Mouse (Mus musculus): Measurements from ENCODE around the gene Doc2b. TPM values are rescaled to one million over a fixed set of nuclear protein-coding genes. Genes with fewer than 3 reads are reported as not detected.
"Not testable (repeated sequence)": the region's sequence is repeated elsewhere in the genome, so short reads cannot be mapped to it uniquely, and the experiment has no call there.

Gene Doc2b
- total and polyA plus RNA-seq, 3 experiments = 9.5 to 23.5 (median 10.6) TPM

DNA sequence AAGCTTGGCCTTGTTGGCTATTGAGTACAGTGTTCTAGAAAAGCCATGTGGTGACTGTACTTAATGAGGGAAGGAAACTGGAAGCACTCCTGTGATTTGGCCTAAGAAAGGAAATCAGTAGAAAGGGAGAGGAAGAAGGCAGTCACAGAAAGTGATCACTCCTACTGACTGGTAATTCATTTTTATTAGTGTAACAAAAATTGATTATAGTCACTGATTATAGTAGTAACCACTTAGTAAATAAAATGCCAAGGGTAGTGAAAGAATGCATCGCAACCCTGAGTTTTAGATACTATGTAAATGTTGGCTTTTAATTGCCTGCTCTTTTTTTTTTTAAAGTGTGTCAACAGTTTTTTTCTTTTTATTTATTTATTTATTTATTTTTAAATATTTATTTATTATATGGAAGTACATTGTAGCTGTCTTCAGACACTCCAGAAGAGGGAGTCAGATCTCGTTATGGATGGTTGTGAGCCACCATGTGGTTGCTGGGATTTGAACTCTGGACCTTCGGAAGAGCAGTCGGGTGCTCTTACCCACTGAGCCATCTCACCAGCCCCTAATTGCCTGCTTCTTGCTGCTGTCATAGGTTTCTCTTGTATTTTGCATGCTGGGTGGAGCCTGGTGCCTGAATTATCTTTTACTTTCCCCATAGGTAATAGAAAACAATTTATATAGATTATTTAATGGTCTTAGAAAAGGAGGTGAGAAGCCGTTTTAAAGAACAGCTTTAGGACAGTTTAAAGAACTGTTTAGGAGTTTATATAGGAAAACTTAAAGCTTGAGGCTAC lies 60.2 kb downstream of the Doc2b start:
- DNase-seq = no peak

DNA sequence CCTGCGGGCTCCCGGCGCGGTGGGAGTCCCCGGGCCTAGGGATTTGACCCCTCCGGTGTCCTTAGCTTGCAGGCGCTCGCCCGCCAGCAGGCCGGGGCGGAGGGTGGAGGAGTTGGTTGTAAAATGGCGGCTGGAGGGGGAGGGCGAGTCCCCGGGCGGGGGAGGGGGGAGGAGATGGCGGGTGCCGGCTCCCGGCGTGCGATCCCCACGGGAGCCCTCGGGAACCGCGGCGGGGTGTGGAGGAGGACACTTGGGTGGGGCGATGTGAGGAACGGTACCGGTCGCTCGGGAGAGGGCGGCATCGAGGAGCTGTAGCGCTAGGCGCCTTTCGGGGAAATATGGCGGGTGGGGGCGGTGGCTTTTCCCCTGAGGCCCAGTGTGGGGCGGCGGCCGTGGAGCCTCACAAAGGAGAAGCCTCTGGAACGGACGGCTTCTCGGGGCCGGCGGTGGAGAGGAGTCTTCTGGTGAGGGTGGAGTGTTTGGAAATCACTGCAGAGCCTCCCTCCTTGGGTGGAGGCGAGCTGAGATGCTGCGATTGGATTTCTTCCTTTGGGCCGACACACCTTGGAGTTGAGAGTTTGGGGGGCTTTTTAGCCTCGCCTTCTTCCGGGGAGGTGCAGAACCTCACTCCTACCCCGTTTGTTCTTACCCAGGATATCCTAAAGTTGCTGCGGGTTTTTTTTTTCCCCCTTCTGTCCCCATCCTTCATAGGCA lies 62.5 kb downstream of the Doc2b start:
- DNase-seq = peak; percentile 92

DNA sequence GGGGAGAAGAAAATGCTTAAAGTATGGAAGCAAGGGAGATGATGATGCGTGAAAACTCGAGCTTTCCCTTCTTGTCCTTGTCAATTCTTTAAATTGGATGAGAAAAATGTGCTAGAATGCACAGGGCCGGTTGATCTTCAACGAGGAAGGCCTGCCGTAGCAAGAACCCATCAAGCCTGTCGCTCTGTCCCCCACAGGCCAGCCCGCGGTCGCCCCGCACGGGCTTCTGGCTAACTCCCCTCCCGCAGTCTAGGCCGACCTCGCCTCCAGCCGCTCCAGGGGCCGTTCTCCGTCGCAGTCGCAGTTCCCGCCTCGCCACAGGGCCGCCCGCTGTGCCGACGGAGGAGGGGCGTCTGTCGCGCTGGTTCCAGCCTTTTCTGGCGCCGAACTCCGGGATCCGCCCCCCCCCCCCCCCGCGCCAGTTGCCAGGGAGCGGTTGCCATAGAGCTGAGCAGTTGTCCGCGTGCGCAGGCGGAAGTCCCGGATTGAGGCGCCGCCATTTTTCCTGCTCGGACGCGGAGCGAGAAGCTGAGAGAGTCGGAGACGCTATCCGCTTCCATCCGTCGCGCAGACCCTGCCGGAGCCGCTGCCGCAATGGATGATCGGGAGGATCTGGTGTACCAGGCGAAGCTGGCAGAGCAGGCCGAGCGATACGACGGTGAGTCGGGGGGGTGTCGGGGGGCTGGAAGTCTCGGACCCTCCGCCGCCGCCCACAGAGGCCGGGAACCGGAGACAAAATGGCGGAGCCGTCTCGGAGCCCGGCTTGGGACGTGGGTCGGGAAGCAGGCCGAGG lies 63.2 kb downstream of the Doc2b start, which contains the start of gene Ywhae:
Ywhae (plus strand) TSS at position 436 of the 793 bp plus-strand sequence.
- DNase-seq = peak; percentile 95

- not testable (repeated sequence) for DNase-seq
Observed at GRCm38 (mm10) chr11:75727659-75728058, 68.2 kb downstream of the Doc2b start.

- no peak for DNase-seq
Observed at GRCm38 (mm10) chr11:75727168-75727567, 68.7 kb downstream of the Doc2b start.

GRCm38 (mm10) chr11:75722339-75722738 lies 73.5 kb downstream of the Doc2b start:
- DNase-seq = no peak

Other genes starting within 250 kb of the Doc2b start
- 100 to 1,000 TPM; 185 to 186 TPM for gene Pitpna, start 208.0 kb downstream of the Doc2b start, total RNA-seq (2021)
- gene Pitpna, start 208.0 kb downstream of the Doc2b start, polyA plus RNA-seq (2012; rRNA removed) = 42.6 and 97.6 TPM in 2 replicates
- 10 to 100 TPM; 32.9 to 42.3 TPM for gene Inpp5k, start 165.1 kb downstream of the Doc2b start, total RNA-seq (2021)
- gene Inpp5k, start 165.1 kb downstream of the Doc2b start, polyA plus RNA-seq (2012; rRNA removed) = 38.0 and 50.0 TPM in 2 replicates
- gene Myo1c, start 145.5 kb downstream of the Doc2b start, total RNA-seq (2021) = 100 to 1,000 TPM; 136 to 174 TPM
- 74.7 and 101 TPM in 2 replicates for gene Myo1c, start 145.5 kb downstream of the Doc2b start, polyA plus RNA-seq (2012; rRNA removed)
- 100 to 1,000 TPM; 105 to 110 TPM for gene Crk, start 116.8 kb downstream of the Doc2b start, total RNA-seq (2021)
- 201 and 233 TPM in 2 replicates for gene Crk, start 116.8 kb downstream of the Doc2b start, polyA plus RNA-seq (2012; rRNA removed)
- 100 to 1,000 TPM; 656 to 668 TPM for gene Ywhae, start 63.2 kb downstream of the Doc2b start, total RNA-seq (2021)
- 41.3 and 57.3 TPM in 2 replicates for gene Ywhae, start 63.2 kb downstream of the Doc2b start, polyA plus RNA-seq (2012; rRNA removed)
- gene Rph3al, start 142.4 kb upstream of the Doc2b start, total RNA-seq (2021) = 10 to 100 TPM; 16.6 to 18.0 TPM
- 19.6 and 20.4 TPM in 2 replicates for gene Rph3al, start 142.4 kb upstream of the Doc2b start, polyA plus RNA-seq (2012; rRNA removed)
- gene 1700016K19Rik, start 203.9 kb upstream of the Doc2b start, total RNA-seq (2021) = not detected
- not detected in 2 replicates for gene 1700016K19Rik, start 203.9 kb upstream of the Doc2b start, polyA plus RNA-seq (2012; rRNA removed)
- 10 to 100 TPM; 14.8 to 29.8 TPM for gene Rflnb, start 231.7 kb upstream of the Doc2b start, total RNA-seq (2021)
- 23.1 and 30.5 TPM in 2 replicates for gene Rflnb, start 231.7 kb upstream of the Doc2b start, polyA plus RNA-seq (2012; rRNA removed)

Data from adrenal gland, adult 2 months (tissue).